Mouse (Mus musculus) central nervous system, embryonic 18 days (tissue): Measurements from ENCODE around the gene Gm31571. TPM values are rescaled to one million over a fixed set of nuclear protein-coding genes. Genes with fewer than 3 reads are reported as not detected.

ENCODE experiments used
- polyA plus RNA-seq: library from polyadenylated mRNA; depleted of rRNA; stranded (reverse); fragments of >200 nt; gene quantifications from 2 replicates; pipeline ENCODE4 v1.2.3, GENCODE M21; 2012; rRNA removed

The Gm31571 gene
- polyA plus RNA-seq = not detected in 2 replicates

DNA sequence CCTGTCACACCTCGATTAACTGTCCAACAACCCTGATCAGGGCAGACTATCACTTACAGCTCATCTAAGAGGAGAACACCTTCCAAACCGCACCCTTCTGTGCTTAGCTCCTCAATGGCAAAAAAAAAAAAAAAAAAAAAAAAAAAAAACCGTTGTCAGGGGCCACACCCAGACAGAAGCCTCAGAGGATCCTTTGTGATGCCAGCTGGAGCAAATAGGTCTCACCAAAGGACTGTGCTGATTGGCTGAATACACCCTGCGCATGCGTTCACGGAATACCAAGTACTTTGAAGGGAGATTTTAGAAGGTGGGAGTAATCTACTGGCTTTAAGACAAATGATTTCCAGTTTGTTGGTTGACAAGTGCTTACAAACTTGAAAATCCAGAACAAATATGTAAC lies at the start of gene Gm31571:
Gm31571 (minus strand) TSS at position 101 of the 400 bp plus-strand sequence.

